Mouse (Mus musculus): ENCODE data around the gene A930002H24Rik. TPM values are rescaled to one million over a fixed set of nuclear protein-coding genes. Genes with fewer than 3 reads are reported as not detected.

The A930002H24Rik gene
- total and polyA plus RNA-seq, 3 experiments = not detected

GRCm38 (mm10) chr17:63886988-63887387 is 23.4 kb upstream of the A930002H24Rik start:
- no peaks in the 10 kb centered on the region for H3K27me3 ChIP-seq (replicated peaks)
- dilution Hi-C loops (cut with MboI; ENCODE audit: extremely low pct_ligation_motif_present, extremely low pct_unique_long_range_greater_than_20kb, low sequenced_read_pairs) = no loop called here
- no peak overlapping the region for H3K27ac ChIP-seq (ENCODE audit: insufficient read depth, low read depth)
- H3K4me1 ChIP-seq (ENCODE audit: control insufficient read depth in 1 of 2, insufficient read depth in 2 of 2) = peaks cover 0 to 3% of the 10 kb centered on the region in 2 experiments; a peak in 1 of 4 replicates
- no peak for TF ChIP-seq EP300 (IDR thresholded peaks at IDR 0.05; ENCODE audit: low read length)
- no peak for TF ChIP-seq NELFE (IDR thresholded peaks at IDR 0.05; ENCODE audit: low read depth, low read length)
- no peak for TF ChIP-seq UBTF (IDR thresholded peaks at IDR 0.05; ENCODE audit: low read depth, low read length)
- TF ChIP-seq GABPA (IDR thresholded peaks at IDR 0.05; ENCODE audit: insufficient replicate concordance, low read depth, low read length) = no peak
- TF ChIP-seq JUN (IDR thresholded peaks at IDR 0.05; ENCODE audit: insufficient read depth, low read depth, low read length) = no peak
- TF ChIP-seq PAX5 (IDR thresholded peaks at IDR 0.05; ENCODE audit: low read length) = no peak
- no peak for TF ChIP-seq SIN3A (IDR thresholded peaks at IDR 0.05; ENCODE audit: low read length)
- no peak for TF ChIP-seq SMC3 (IDR thresholded peaks at IDR 0.05; ENCODE audit: low read depth, low read length)
- TF ChIP-seq CHD1 (IDR thresholded peaks at IDR 0.05; ENCODE audit: low read depth, low read length) = no peak
- no peak for TF ChIP-seq ZC3H11A (IDR thresholded peaks at IDR 0.05; ENCODE audit: low read depth, low read length)
- no peak for TF ChIP-seq ETS1 (conservative IDR thresholded peaks at IDR 0.05; ENCODE audit: low read depth, low read length)
- no peak for TF ChIP-seq MYC (IDR thresholded peaks at IDR 0.05; ENCODE audit: low read depth, low read length)
- TF ChIP-seq USF1 (IDR thresholded peaks at IDR 0.05; ENCODE audit: low read depth, low read length) = no peak
- no peak for TF ChIP-seq BHLHE40 (IDR thresholded peaks at IDR 0.05; ENCODE audit: low read depth, low read length)
- TF ChIP-seq HCFC1 (IDR thresholded peaks at IDR 0.05; ENCODE audit: low read depth, low read length) = no peak
- TF ChIP-seq ZNF384 (IDR thresholded peaks at IDR 0.05; ENCODE audit: low read depth, low read length) = no peak
- no peak for TF ChIP-seq RCOR1 (conservative IDR thresholded peaks at IDR 0.05; ENCODE audit: low read depth, low read length)
- no peak for TF ChIP-seq MAZ (IDR thresholded peaks at IDR 0.05; ENCODE audit: low read depth, low read length)
- no peak for TF ChIP-seq RAD21 (IDR thresholded peaks at IDR 0.05; ENCODE audit: low read depth, low read length)
- no peak for TF ChIP-seq MXI1 (IDR thresholded peaks at IDR 0.05; ENCODE audit: low read depth, low read length)
- DNase-seq (ENCODE audit: extremely low read depth) = no peak
- H3K36me3 ChIP-seq (replicated peaks in 1 of 2; ENCODE audit: control insufficient read depth in 1 of 2, insufficient read depth in 1 of 2, low read length in 1 of 2) = no peaks in the 10 kb centered on the region
- H3K4me2 ChIP-seq (ENCODE audit: insufficient read depth, low read depth, poor library complexity, severe bottlenecking) = no peak overlapping the region
- no peaks in the 10 kb centered on the region for H3K79me2 ChIP-seq (replicated peaks; ENCODE audit: control insufficient read depth, extremely low read depth, insufficient read depth, poor library complexity, severe bottlenecking)
- no peaks in the 10 kb centered on the region for H3K9me3 ChIP-seq (replicated peaks; ENCODE audit: low read length)
- in situ Hi-C loops (cut with MboI; ENCODE audit: low pct_ligation_motif_present, low pct_unique_long_range_greater_than_20kb, low sequenced_read_pairs) = no loop called here
- no peak overlapping the region for H3K4me3 ChIP-seq (replicated peaks in 1 of 3; ENCODE audit: low read depth in 2 of 3, low read length in 2 of 3, poor library complexity in 1 of 3)
- no peak overlapping the region for H3K9ac ChIP-seq (ENCODE audit: insufficient read depth, low read depth)

DNA sequence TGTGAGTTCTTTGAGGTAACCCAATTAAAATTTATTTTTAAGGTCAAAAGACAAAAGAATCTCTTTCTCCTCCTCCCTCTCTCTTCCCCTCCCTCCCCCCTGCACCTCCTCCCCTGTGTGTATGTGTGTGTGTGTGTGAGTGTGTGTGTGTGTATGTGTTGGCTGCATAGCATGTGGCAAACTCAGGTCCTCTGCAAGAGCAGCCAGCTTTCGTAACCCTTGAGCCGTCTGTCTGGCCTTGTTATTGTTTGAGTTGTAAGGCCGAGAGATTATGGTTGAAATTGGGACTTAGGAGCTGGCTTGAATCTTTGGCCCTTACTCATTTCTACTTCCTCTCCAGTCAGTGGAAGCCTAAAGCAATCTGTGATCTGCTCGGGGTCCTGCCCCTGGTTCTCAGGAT is 16.4 kb upstream of the A930002H24Rik start:
- Histone ChIP-seq H3K9ac (ENCODE audit: insufficient read depth, low read depth) (no peak overlapping the region), H3K27ac (ENCODE audit: insufficient read depth, low read depth) (no peak overlapping the region), H3K79me2 (replicated peaks; ENCODE audit: control insufficient read depth, extremely low read depth, insufficient read depth, poor library complexity, severe bottlenecking) (no peaks in the 10 kb centered on the region), H3K27me3 (replicated peaks) (no peaks in the 10 kb centered on the region), H3K4me2 (ENCODE audit: insufficient read depth, low read depth, poor library complexity, severe bottlenecking) (no peak overlapping the region), H3K4me1 (ENCODE audit: control insufficient read depth in 1 of 2, insufficient read depth in 2 of 2) (peaks cover 2 to 18% of the 10 kb centered on the region in 2 experiments; a peak in 1 of 4 replicates), H3K4me3 (replicated peaks in 1 of 3; ENCODE audit: low read depth in 2 of 3, low read length in 2 of 3, poor library complexity in 1 of 3) (no peak overlapping the region), H3K36me3 (replicated peaks in 1 of 2; ENCODE audit: control insufficient read depth in 1 of 2, insufficient read depth in 1 of 2, low read length in 1 of 2) (no peaks in the 10 kb centered on the region), H3K9me3 (replicated peaks; ENCODE audit: low read length) (no peaks in the 10 kb centered on the region)
- no peak for DNase-seq (ENCODE audit: extremely low read depth)
- dilution Hi-C loops (cut with MboI; ENCODE audit: extremely low pct_ligation_motif_present, extremely low pct_unique_long_range_greater_than_20kb, low sequenced_read_pairs) = no loop called here
- in situ Hi-C loops (cut with MboI; ENCODE audit: low pct_ligation_motif_present, low pct_unique_long_range_greater_than_20kb, low sequenced_read_pairs) = no loop called here
- TF ChIP-seq IRF4 (IDR thresholded peaks at IDR 0.05; ENCODE audit: low read depth, low read length) = no peak
- no peak for TF ChIP-seq ZC3H11A (IDR thresholded peaks at IDR 0.05; ENCODE audit: low read depth, low read length)
- TF ChIP-seq RCOR1 (conservative IDR thresholded peaks at IDR 0.05; ENCODE audit: low read depth, low read length) = no peak
- TF ChIP-seq SIN3A (IDR thresholded peaks at IDR 0.05; ENCODE audit: low read length) = no peak
- no peak for TF ChIP-seq CTCF (conservative IDR thresholded peaks at IDR 0.05 in 1 of 2, IDR thresholded peaks at IDR 0.05 in 1 of 2; ENCODE audit: low read depth in 2 of 2, low read length in 2 of 2)
- no peak for TF ChIP-seq NRF1 (IDR thresholded peaks at IDR 0.05; ENCODE audit: low read depth, low read length)
- TF ChIP-seq POLR2A (IDR thresholded peaks at IDR 0.05; ENCODE audit: low read depth, low read length) = no peak
- TF ChIP-seq ZMIZ1 (IDR thresholded peaks at IDR 0.05; ENCODE audit: low read depth, low read length) = no peak
- TF ChIP-seq TCF12 (IDR thresholded peaks at IDR 0.05; ENCODE audit: low read depth, low read length) = no peak
- no peak for TF ChIP-seq JUN (IDR thresholded peaks at IDR 0.05; ENCODE audit: insufficient read depth, low read depth, low read length)
- TF ChIP-seq ELF1 (IDR thresholded peaks at IDR 0.05; ENCODE audit: low read depth, low read length) = no peak
- TF ChIP-seq ETS1 (conservative IDR thresholded peaks at IDR 0.05; ENCODE audit: low read depth, low read length) = no peak
- no peak for TF ChIP-seq SMC3 (IDR thresholded peaks at IDR 0.05; ENCODE audit: low read depth, low read length)
- no peak for TF ChIP-seq TBP (conservative IDR thresholded peaks at IDR 0.05; ENCODE audit: low read depth, low read length)
- TF ChIP-seq RAD21 (IDR thresholded peaks at IDR 0.05; ENCODE audit: low read depth, low read length) = no peak
- TF ChIP-seq ZNF384 (IDR thresholded peaks at IDR 0.05; ENCODE audit: low read depth, low read length) = no peak
- no peak for TF ChIP-seq MAX (IDR thresholded peaks at IDR 0.05; ENCODE audit: low read length)
- TF ChIP-seq EP300 (IDR thresholded peaks at IDR 0.05; ENCODE audit: low read length) = no peak
- no peak for TF ChIP-seq USF2 (conservative IDR thresholded peaks at IDR 0.05; ENCODE audit: low read depth, low read length)
- no peak for TF ChIP-seq CHD2 (IDR thresholded peaks at IDR 0.05; ENCODE audit: low read length)

All from CH12.LX (cell line).